Mouse (Mus musculus) myocyte (in vitro differentiated cells): ENCODE measurements around the gene Itpr2. TPM values are rescaled to one million over a fixed set of nuclear protein-coding genes. Genes with fewer than 3 reads are reported as not detected.

Experiments used
- H3K27me3 ChIP-seq: one replicate; pipeline ENCODE4 v1.6.1; 2011; ENCODE audit not compliant: control insufficient read depth, insufficient read depth, insufficient read length
- H3K36me3 ChIP-seq: one replicate; pipeline ENCODE4 v1.6.1; 2011; ENCODE audit not compliant: control insufficient read depth, insufficient read depth
- H3K4me2 ChIP-seq: one replicate; pipeline ENCODE4 v1.6.1; 2011; ENCODE audit warnings: low read depth, control low read depth
- H3K4me3 ChIP-seq: one replicate; pipeline ENCODE4 v1.5.1; 2011; ENCODE audit warnings: mild to moderate bottlenecking, control low read depth, moderate library complexity
- H3K79me2 ChIP-seq: one replicate; pipeline ENCODE4 v1.6.1; 2011; ENCODE audit not compliant: control insufficient read depth, insufficient read depth
- H3ac ChIP-seq: one replicate; pipeline ENCODE4 v1.6.1; 2011; ENCODE audit not compliant: control insufficient read depth, insufficient read length
- CEBPB ChIP-seq: IDR thresholded peaks from 2 replicates; pipeline ENCODE4 v1.6.1; 2011; ENCODE audit warnings: mild to moderate bottlenecking, moderate library complexity; ENCODE audit not compliant: poor library complexity, insufficient read depth, severe bottlenecking
- E2F4 ChIP-seq: IDR thresholded peaks from one replicate; pipeline ENCODE4 v1.6.1; 2011; ENCODE audit warnings: mild to moderate bottlenecking, control low read depth, moderate library complexity; ENCODE audit not compliant: insufficient read depth
- MAX ChIP-seq: IDR thresholded peaks from one replicate; pipeline ENCODE4 v1.6.1; 2011; ENCODE audit warnings: low read depth, mild to moderate bottlenecking, control low read depth
- MYOD1 ChIP-seq, 3 experiments: IDR thresholded peaks; one replicate each; pipeline ENCODE4 v1.6.1; 2011; ENCODE audit warnings: control low read depth in 2 of 3, low read depth in 2 of 3, mild to moderate bottlenecking in 2 of 3, moderate library complexity in 1 of 3; ENCODE audit not compliant: insufficient read length in 2 of 3, control insufficient read depth in 1 of 3
- MYOG ChIP-seq, 3 experiments: IDR thresholded peaks; one replicate each; pipeline ENCODE4 v1.6.1; 2011; ENCODE audit warnings: control low read depth in 2 of 3, low read depth in 2 of 3, mild to moderate bottlenecking in 2 of 3; ENCODE audit not compliant: insufficient read length in 2 of 3, control insufficient read depth in 1 of 3, insufficient read depth in 1 of 3
- POLR2A ChIP-seq: IDR thresholded peaks from one replicate; pipeline ENCODE4 v1.6.1; 2011; ENCODE audit warnings: low read depth, mild to moderate bottlenecking, control low read depth, moderate library complexity; ENCODE audit not compliant: insufficient read length
- POLR2AphosphoS2 ChIP-seq: IDR thresholded peaks from one replicate; pipeline ENCODE4 v1.6.1; 2011; ENCODE audit warnings: low read depth, control low read depth; ENCODE audit not compliant: insufficient read length
- REST ChIP-seq: IDR thresholded peaks from one replicate; pipeline ENCODE4 v1.6.1; 2011; ENCODE audit warnings: mild to moderate bottlenecking, control low read depth, moderate library complexity; ENCODE audit not compliant: insufficient read depth, insufficient read length
- SRF ChIP-seq: IDR thresholded peaks from one replicate; pipeline ENCODE4 v1.6.1; 2011; ENCODE audit warnings: low read depth; ENCODE audit not compliant: control insufficient read depth, insufficient read length
- TCF12 ChIP-seq: IDR thresholded peaks from one replicate; pipeline ENCODE4 v1.6.1; 2011; ENCODE audit warnings: mild to moderate bottlenecking, control low read depth; ENCODE audit not compliant: poor library complexity, insufficient read depth, severe bottlenecking
- TCF3 ChIP-seq: IDR thresholded peaks from one replicate; pipeline ENCODE4 v1.6.1; 2011; ENCODE audit warnings: low read depth, control low read depth; ENCODE audit not compliant: insufficient read length
- USF1 ChIP-seq: IDR thresholded peaks from one replicate; pipeline ENCODE4 v1.6.1; 2011; ENCODE audit warnings: low read depth, mild to moderate bottlenecking, control low read depth, moderate library complexity
- polyA plus RNA-seq: library from polyadenylated mRNA; unstranded; fragments of >200 nt; fragmentation: generic; extraction: Trizol; gene quantifications from one replicate; pipeline ENCODE4 v1.2.1, GENCODE M21; 2012; ENCODE audit warnings: missing spikeins

Gene Itpr2
- polyA plus RNA-seq, 1 experiment, result 4.7 TPM

DNA sequence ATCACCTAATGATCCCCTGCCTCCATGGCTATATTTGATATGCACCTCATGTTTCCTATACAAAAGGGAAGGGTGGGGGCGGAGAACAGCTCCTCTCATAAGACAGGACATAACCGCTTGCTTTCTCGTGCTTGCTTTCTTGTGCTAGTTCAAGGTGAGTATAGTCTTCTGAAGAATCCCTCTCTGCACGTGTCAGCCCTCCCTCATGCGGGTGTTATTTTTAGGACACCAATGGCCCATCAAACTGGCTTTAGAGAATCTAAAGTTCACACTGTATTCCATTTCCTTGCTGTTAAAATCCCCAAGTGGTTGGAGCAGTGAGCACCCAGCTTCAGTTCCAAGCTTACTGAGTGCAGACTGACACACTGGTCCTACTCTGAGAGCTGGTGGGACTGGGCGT lies 252.9 kb downstream of the Itpr2 start:
- no peaks in the 10 kb centered on the region for H3K79me2 ChIP-seq
- H3K4me3 ChIP-seq, result no peak overlapping the region
- no peaks in the 10 kb centered on the region for H3K27me3 ChIP-seq
- H3K4me2 ChIP-seq, result no peak overlapping the region
- H3K36me3 ChIP-seq, result no peaks in the 10 kb centered on the region
- H3ac ChIP-seq, result no peak overlapping the region
- no peak for TF ChIP-seq POLR2AphosphoS2
- TF ChIP-seq CEBPB, result no peak
- TF ChIP-seq TCF12, result no peak
- no peak for TF ChIP-seq USF1
- no peak for TF ChIP-seq MYOG (IDR thresholded peaks at IDR 0.05; ENCODE audit: control insufficient read depth in 1 of 3, insufficient read depth in 1 of 3, insufficient read length in 2 of 3, low read depth in 2 of 3)
- TF ChIP-seq TCF3, result no peak
- no peak for TF ChIP-seq REST
- TF ChIP-seq POLR2A, result no peak

DNA sequence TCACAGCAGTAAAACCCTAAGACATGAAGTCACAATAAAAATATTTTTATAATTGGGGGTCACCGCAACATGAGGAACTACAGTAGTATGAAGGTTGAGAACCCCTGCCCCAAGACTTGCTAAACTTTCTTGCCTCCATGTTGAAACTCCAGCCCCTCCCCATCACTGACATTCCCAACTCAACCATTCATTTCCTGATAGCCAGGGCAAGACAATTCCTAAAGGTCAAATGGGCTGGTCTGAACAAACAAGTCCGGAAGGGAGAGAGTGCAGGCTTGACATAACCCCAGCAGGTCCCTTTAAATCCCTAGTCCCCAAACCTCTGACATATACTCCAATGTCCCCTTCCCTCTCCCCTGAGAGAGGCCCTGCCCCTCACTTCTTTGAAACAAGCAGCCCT lies 253.7 kb downstream of the Itpr2 start:
- H3ac ChIP-seq, result no peak overlapping the region
- H3K79me2 ChIP-seq, result no peaks in the 10 kb centered on the region
- TF ChIP-seq E2F4 (no peak), MAX (no peak), REST (no peak), CEBPB (no peak), SRF (no peak), POLR2AphosphoS2 (no peak), TCF12 (no peak), POLR2A (no peak), MYOG (IDR thresholded peaks at IDR 0.05; ENCODE audit: control insufficient read depth in 1 of 3, insufficient read depth in 1 of 3, insufficient read length in 2 of 3, low read depth in 2 of 3) (no peak), TCF3 (no peak), MYOD1 (IDR thresholded peaks at IDR 0.05; ENCODE audit: control insufficient read depth in 1 of 3, insufficient read length in 2 of 3, low read depth in 2 of 3) (no peak), USF1 (no peak)

DNA sequence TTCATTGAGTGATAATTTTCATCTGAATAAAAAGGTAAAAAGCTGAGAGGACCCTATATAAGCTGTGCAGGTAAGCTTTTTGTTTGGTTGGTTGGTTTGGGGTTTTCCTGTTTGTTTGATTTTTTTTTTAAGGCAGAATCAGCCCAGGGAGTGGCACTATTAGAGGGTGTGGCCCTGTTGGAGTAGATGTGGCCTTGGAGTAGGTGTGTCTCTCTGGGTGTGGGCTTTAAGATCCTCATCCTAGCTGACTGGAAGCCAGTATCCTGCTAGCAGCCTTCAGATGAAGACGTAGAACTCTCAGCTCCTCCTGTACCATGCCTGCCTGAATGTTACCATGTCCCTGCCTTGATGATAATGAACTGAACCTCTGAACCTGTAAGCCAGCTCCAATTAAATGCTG lies 254.1 kb downstream of the Itpr2 start:
- TF ChIP-seq SRF, result no peak
- TF ChIP-seq POLR2A, result no peak
- no peak for TF ChIP-seq POLR2AphosphoS2
- Histone ChIP-seq H3K27me3 (no peaks in the 10 kb centered on the region), H3K79me2 (no peaks in the 10 kb centered on the region), H3ac (no peak overlapping the region), H3K4me2 (no peak overlapping the region), H3K4me3 (no peak overlapping the region), H3K36me3 (no peaks in the 10 kb centered on the region)

More for the DNA sequence above, 253.7 kb downstream of the Itpr2 start:
- no peaks in the 10 kb centered on the region for H3K36me3 ChIP-seq
- no peaks in the 10 kb centered on the region for H3K27me3 ChIP-seq
- no peak overlapping the region for H3K4me2 ChIP-seq
- H3K4me3 ChIP-seq, result no peak overlapping the region

DNA sequence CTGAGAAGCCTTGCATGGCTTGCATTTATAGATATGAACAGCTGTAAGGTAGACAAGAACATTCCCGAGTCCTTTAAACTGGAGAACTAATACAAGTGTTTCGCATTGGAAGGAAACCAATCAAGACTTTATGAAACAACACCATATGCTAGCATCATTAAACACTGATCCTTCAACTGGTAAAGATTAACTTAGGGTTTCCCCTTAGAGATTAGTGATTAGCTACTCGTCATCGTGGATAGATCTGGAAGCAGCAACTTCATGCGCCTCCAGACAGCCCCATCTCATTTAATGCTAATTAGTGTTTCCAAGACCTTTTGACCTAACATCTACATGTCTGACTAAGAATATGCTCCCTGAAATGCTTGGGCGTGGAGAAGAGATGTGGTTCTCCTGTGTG lies 255.7 kb downstream of the Itpr2 start:
- H3K4me2 ChIP-seq, result no peak overlapping the region
- no peak overlapping the region for H3K4me3 ChIP-seq
- TF ChIP-seq TCF12, result no peak
- TF ChIP-seq REST, result no peak
- no peak for TF ChIP-seq E2F4
- no peak for TF ChIP-seq SRF
- no peak for TF ChIP-seq CEBPB
- no peak for TF ChIP-seq MYOD1 (IDR thresholded peaks at IDR 0.05; ENCODE audit: control insufficient read depth in 1 of 3, insufficient read length in 2 of 3, low read depth in 2 of 3)
- TF ChIP-seq MAX, result no peak
- no peak for TF ChIP-seq POLR2AphosphoS2
- no peak for TF ChIP-seq MYOG (IDR thresholded peaks at IDR 0.05; ENCODE audit: control insufficient read depth in 1 of 3, insufficient read depth in 1 of 3, insufficient read length in 2 of 3, low read depth in 2 of 3)
- TF ChIP-seq POLR2A, result no peak
- TF ChIP-seq TCF3, result no peak
- TF ChIP-seq USF1, result no peak
- no peaks in the 10 kb centered on the region for H3K36me3 ChIP-seq
- H3K27me3 ChIP-seq, result no peaks in the 10 kb centered on the region
- H3K79me2 ChIP-seq, result no peaks in the 10 kb centered on the region
- H3ac ChIP-seq, result no peak overlapping the region

DNA sequence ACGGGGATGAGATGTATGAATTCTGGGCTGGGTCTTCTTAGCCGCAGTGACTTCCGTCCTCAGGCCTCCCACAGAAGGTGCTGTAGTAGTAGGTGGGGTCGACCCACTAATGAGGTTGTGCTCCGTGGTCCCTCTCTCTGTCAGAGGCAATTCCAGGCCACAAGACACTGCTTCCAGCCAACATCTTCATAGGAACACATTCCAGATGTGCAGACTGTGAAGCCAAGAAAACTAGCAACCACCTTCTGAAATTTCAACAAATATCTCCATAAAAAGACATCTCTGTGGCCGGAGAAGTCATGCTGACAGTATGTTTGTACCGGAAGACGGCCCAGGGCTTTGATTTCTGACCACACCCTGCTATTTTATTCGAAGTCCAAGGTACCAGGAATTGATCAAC lies 256.1 kb downstream of the Itpr2 start:
- no peaks in the 10 kb centered on the region for H3K79me2 ChIP-seq

More for the DNA sequence above, 256.1 kb downstream of the Itpr2 start:
- no peaks in the 10 kb centered on the region for H3K36me3 ChIP-seq
- TF ChIP-seq E2F4, result no peak
- TF ChIP-seq TCF12, result no peak
- TF ChIP-seq SRF, result no peak
- TF ChIP-seq TCF3, result no peak
- H3K27me3 ChIP-seq, result no peaks in the 10 kb centered on the region
- no peak overlapping the region for H3K4me3 ChIP-seq
- no peak overlapping the region for H3K4me2 ChIP-seq
- no peak overlapping the region for H3ac ChIP-seq
